ENCODE assay signal across 25 mouse cellular contexts in the genomic region with DNA sequence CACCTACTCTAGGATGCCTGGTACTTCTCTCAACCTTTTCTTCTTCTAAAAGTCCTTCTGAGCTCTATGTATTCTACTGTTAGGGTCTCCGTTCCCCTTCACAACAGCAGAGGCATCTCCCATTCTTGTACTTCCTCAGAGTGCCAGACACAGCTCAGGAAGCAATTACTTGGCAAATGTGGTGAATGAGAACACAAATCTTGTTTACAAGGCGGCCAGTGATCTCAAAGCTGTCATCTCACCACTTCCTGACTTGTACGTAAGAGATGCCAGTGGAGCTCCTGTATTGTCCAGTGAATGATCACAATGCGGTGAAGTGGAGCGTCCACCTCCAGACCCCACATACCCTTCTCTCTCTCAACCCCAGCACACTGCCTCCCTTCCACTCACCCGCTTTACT. TPM values are rescaled to one million over a fixed set of nuclear protein-coding genes. Genes with fewer than 3 reads are reported as not detected.
"Had no signal": no experiment of that assay in that cellular context is flagged by ENCODE, and none has a peak within 500 bp of the region (broad histone marks: within the 10 kb centered on the region; RNA-seq: fewer than 3 reads in every experiment).

No protein-coding gene starts in this region.

- H3K27me3 ChIP-seq: liver, embryonic 12.5 days; midbrain, embryonic 13.5 days; midbrain, embryonic 15.5 days; neural tube, embryonic 12.5 days; stomach, embryonic 15.5 days had no signal

- H3K36me3 ChIP-seq: stomach, embryonic 15.5 days had no signal

- DNase-seq: lung, adult 18-20 months; lung, embryonic 14.5 days; lung, postnatal 4 days; right cerebral cortex, postnatal 14 days; thymus, adult 2 months; thymus, postnatal 25 days; thymus, postnatal 4 days had no signal

- H3K9me3 ChIP-seq: liver, embryonic 12.5 days; midbrain, embryonic 13.5 days; midbrain, embryonic 15.5 days; neural tube, embryonic 12.5 days; stomach, embryonic 15.5 days had no signal

- ATAC-seq: liver, embryonic 12.5 days; midbrain, embryonic 13.5 days; midbrain, embryonic 15.5 days had no signal

- H3K4me3 ChIP-seq: liver, embryonic 12.5 days; midbrain, embryonic 13.5 days; midbrain, embryonic 15.5 days; neural tube, embryonic 12.5 days; stomach, embryonic 15.5 days had no signal

RNA-seq across cellular contexts. Expression of a gene that starts 11.1 kb away (rescaled TPM):
- total RNA-seq: liver, adult 2 months; midbrain, postnatal 0 days; monocyte, adult 5-6 weeks; neutrophil, adult 5-6 weeks had no signal
- polyA plus RNA-seq: liver, adult 2 months; liver, embryonic 12.5 days; liver, embryonic 14.5 days; liver, embryonic 16.5 days; lung, embryonic 14.5 days; lung, embryonic 16.5 days; midbrain, embryonic 11.5 days; midbrain, embryonic 13.5 days; midbrain, embryonic 15.5 days; midbrain, postnatal 0 days; neural tube, embryonic 12.5 days; neural tube, embryonic 14.5 days; spleen, adult 2 months; stomach, embryonic 15.5 days; stomach, postnatal 0 days; testis, adult 2 months; thymus, adult 2 months; urinary bladder, adult 2 months had no signal

RNA-seq across cellular contexts. Expression of a gene that starts 26.4 kb away (rescaled TPM):
- total RNA-seq: monocyte, adult 5-6 weeks; neutrophil, adult 5-6 weeks had no signal

RNA-seq across cellular contexts. Expression of a gene that starts 50.6 kb away (rescaled TPM):
- total RNA-seq: liver, adult 2 months; monocyte, adult 5-6 weeks; neutrophil, adult 5-6 weeks had no signal
- polyA plus RNA-seq: liver, embryonic 16.5 days; lung, embryonic 14.5 days; spleen, adult 2 months had no signal
